Mouse (Mus musculus): ENCODE data around the gene Nkd1.

Gene Nkd1

DNA sequence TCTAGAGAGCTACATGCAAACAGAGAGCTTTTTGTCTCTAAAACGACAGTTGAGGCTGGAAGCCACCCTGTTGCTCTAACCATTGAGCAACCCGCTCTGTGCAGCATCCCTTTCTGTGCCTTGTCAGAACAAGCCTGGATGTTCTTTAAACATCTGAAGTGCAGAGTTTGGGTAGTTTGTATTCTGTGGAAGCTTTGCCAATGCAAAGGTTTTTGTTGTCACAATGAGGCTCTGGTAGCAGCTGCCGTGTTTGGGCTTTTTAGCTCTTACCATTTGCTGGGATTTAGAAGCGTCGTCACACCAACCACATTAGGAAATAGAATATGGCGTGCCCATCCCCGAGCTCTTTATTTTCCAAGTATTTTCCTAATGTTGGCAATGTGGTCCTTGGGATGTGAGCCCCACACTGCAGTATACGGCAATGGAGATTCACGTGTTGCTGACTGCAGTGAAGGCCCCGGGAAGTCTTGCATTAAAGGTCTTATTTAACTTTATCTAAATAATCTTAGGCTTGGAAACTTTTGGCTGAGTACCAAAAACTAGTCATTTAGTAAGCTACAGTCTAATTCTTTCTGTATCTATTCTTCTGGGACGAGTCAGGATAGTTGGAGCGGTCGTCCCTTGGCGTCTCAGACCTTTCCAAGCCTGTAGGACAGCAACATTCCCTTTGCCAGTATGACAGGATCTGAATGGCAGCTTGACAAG is 51.9 kb downstream of the Nkd1 start:
- no peak for DNase-seq (ENCODE audit: extremely low spot score, low spot score)

- no peak for DNase-seq (ENCODE audit: extremely low spot score, low spot score)
These were observed 53.8 kb downstream of the Nkd1 start for GRCm38 (mm10) chr8:88574975-88575374.

DNA sequence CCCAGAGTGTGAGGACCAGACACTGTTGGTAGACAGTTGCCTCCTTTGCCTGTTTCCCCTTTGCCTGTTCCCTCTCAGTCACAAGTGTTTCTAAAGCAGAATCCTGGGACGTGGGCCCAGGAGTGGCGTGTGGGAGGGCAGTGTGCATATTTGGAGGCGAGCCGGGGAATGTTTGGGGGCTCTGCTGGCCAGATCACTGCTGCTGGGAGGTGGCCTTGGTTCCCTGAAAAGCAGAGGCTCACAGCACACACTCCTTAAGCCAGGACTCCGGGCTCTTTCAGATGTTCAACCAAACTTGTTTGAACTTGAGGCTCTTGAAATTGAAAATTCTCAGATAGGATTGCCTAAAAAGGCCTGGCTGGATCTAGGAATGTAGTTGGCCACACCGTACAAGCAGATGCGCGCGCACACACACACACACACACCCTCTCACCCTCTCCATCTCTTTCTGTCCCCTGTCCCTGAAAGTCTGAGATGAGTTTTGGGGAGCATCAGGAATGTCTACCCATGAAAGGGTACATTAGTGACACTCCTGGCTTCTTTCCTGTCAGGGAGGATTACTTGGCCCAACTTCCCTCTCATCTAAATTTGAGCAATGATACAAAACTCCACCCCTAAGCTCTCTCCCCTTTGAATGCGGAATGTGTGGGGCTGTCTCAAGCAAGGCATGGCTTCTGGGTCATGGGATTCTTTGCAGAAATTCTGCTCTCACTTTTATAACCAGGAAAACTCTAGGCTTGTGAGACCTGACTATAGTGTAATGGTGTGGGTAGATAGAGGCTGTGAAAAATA is 55.4 kb downstream of the Nkd1 start:
- DNase-seq (ENCODE audit: extremely low spot score, low spot score): no peak

DNA sequence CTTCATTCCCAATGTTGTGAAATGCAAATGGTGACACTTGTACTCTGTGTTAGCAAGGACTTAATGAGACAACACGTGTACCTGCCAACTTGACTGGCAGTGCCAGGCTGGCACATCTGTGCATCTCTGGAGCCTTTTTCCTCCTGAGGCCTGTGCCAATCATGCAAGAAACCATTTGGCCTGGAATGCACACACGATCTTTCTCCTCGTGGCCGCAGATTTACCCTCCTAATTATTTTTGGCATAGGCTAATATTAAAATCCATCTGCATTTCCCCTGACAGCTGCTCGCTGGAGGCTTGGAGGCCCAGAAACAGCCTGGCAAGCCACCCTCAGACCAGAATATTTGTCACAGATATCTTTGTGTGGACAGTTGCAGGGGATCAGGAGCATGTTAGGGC is 56.5 kb downstream of the Nkd1 start:
- no peak for DNase-seq (ENCODE audit: extremely low spot score, low spot score)

DNA sequence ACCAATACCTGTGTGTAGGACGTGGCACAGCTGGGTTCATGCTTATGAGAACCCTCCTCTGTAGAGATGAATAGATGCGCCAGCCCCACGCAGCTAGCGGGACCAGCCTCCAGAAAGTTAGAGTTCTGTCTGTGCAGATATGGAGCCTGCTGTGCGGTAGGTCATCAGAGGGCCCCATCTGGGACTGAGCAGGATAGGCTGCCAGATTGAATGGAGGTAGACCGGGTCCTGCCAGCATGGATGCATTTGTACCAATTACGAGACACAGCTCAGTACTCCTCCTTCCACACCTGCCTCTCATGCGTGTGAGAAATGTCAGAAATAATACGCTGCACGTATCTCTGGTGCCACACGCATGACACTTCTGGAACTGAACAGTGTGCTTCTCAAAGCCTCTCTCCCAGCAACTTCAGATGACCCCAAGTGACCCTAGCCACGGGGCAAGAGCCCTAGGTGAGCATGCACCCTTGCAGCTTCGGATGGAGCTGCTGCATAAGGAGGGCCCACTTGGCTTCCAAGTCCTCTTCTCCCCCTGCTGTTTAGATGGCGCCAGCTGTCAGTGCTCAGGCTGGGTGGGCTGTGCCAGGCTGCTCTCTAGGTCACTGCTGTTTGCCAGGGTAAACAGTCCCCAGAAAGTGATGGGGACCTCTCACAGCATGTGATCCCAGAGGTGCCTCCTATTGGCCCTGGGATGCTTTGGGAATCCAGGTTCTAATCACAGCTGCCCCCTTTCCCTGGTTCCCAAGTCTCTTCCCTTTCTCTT is 57.4 kb downstream of the Nkd1 start:
- DNase-seq (ENCODE audit: extremely low spot score, low spot score): no peak

- DNase-seq (ENCODE audit: extremely low spot score, low spot score): no peak
These were observed 58.1 kb downstream of the Nkd1 start for GRCm38 (mm10) chr8:88579246-88579645.

DNA sequence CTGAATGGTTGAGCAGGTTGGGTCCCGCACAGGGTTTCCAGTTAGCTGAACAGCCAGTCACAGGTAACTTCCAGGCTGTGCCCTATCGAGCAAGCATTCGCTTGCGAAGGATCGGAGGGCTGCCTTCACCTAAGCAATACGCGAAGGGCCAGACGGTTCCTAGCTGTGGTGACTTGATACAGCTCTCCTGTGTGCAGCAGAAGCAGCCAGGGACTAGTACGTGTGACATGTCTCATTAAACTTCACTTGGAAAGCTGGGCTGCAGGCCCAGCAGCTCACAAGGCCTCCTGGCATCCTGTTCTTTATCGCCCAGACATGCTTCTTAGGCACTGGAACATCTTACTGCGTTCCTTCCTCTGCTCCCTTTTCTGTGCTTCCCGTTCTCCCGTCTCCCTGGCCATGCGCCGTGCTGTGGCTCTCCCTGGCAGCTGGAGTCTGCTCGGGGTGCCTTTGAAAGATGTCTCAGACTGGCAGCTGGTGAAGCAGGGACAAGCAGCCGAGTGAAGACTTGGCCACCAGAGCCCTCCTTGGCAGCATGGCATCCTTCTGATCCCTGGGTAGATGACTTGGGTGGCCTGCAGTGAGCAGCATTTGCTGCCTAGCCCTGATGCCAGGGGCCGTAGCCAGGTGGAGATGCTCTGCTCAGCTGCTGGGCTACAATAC is 58.6 kb downstream of the Nkd1 start:
- no peak for DNase-seq (ENCODE audit: extremely low spot score, low spot score)

GRCm38 (mm10) chr8:88580785-88581184 is 59.6 kb downstream of the Nkd1 start:
- DNase-seq (ENCODE audit: extremely low spot score, low spot score): no peak

GRCm38 (mm10) chr8:88583863-88584262 is 62.7 kb downstream of the Nkd1 start:
- DNase-seq (ENCODE audit: extremely low spot score, low spot score): no peak

- no peak for DNase-seq (ENCODE audit: extremely low spot score, low spot score)
These were observed 67.2 kb downstream of the Nkd1 start for GRCm38 (mm10) chr8:88588205-88588889.

GRCm38 (mm10) chr8:88590226-88590625 is 69.1 kb downstream of the Nkd1 start:
- DNase-seq (ENCODE audit: extremely low spot score, low spot score): no peak

- no peak for DNase-seq (ENCODE audit: extremely low spot score, low spot score)
These were observed 72.8 kb downstream of the Nkd1 start for GRCm38 (mm10) chr8:88593947-88594346.

- DNase-seq (ENCODE audit: extremely low spot score, low spot score): no peak
These were observed 74.9 kb downstream of the Nkd1 start for GRCm38 (mm10) chr8:88596042-88596441.

- no peak for DNase-seq (ENCODE audit: extremely low spot score, low spot score)
These were observed 77.4 kb downstream of the Nkd1 start for GRCm38 (mm10) chr8:88598578-88598977.

DNA sequence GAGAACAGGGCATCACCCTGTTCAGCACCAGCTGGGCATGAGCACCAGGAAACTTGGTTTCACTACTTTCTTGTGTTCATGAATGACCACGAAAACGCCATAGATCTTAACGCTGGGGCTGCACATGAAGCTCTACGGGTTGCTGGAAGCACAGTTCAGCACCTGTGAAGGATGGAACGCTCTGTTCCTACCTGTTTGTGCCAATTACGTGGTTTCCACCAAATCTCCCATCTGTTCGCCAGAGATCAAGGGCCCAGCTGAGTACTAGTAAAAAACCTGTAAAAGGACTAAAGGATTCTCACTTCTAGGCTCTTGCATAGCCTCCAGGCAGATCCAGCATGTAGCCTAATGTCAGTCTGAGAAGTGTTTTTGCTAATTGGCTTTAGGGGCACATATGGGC is 78.3 kb downstream of the Nkd1 start:
- no peak for DNase-seq (ENCODE audit: extremely low spot score, low spot score)

- peak; percentile 31 for DNase-seq (ENCODE audit: extremely low spot score, low spot score)
These were observed 82.4 kb downstream of the Nkd1 start for GRCm38 (mm10) chr8:88603446-88603989.

GRCm38 (mm10) chr8:88604065-88605038 is 83.2 kb downstream of the Nkd1 start:
- DNase-seq (ENCODE audit: extremely low spot score, low spot score): peak; percentile 92

- DNase-seq (ENCODE audit: extremely low spot score, low spot score): no peak
These were observed 84.3 kb downstream of the Nkd1 start for GRCm38 (mm10) chr8:88605361-88606040.

GRCm38 (mm10) chr8:88609036-88609435 is 87.9 kb downstream of the Nkd1 start:
- DNase-seq (ENCODE audit: extremely low spot score, low spot score): no peak

Data from neural tube, embryonic 10.5 days (tissue).